Mouse (Mus musculus): ENCODE data around the gene Ptprd.
"Not testable (repeated sequence)": the region's sequence is repeated elsewhere in the genome, so short reads cannot be mapped to it uniquely, and the experiment has no call there.

The Ptprd gene

GRCm38 (mm10) chr4:76215141-76215540 lies 1996.6 kb downstream of the Ptprd start:
- DNase-seq (ENCODE audit: low spot score in 2 of 2), result no peak

- DNase-seq (ENCODE audit: low spot score in 2 of 2), result no peak
Measured at GRCm38 (mm10) chr4:76199321-76199720, 2012.4 kb downstream of the Ptprd start.

- no peak for DNase-seq (ENCODE audit: low spot score in 2 of 2)
Measured at GRCm38 (mm10) chr4:76194762-76195161, 2017.0 kb downstream of the Ptprd start.

GRCm38 (mm10) chr4:76193496-76193895 lies 2018.3 kb downstream of the Ptprd start:
- DNase-seq (ENCODE audit: low spot score in 2 of 2), result no peak

- no peak for DNase-seq (ENCODE audit: low spot score in 2 of 2)
Measured at GRCm38 (mm10) chr4:76192031-76192430, 2019.7 kb downstream of the Ptprd start.

GRCm38 (mm10) chr4:76190788-76191187 lies 2021.0 kb downstream of the Ptprd start:
- no peak for DNase-seq (ENCODE audit: low spot score in 2 of 2)

GRCm38 (mm10) chr4:76183095-76183494 lies 2028.7 kb downstream of the Ptprd start:
- DNase-seq (ENCODE audit: low spot score in 2 of 2), result no peak

- DNase-seq (ENCODE audit: low spot score in 2 of 2), result no peak
Measured at GRCm38 (mm10) chr4:76179497-76179896, 2032.3 kb downstream of the Ptprd start.

GRCm38 (mm10) chr4:76175086-76175485 lies 2036.7 kb downstream of the Ptprd start:
- DNase-seq (ENCODE audit: low spot score in 2 of 2), result no peak

GRCm38 (mm10) chr4:76155750-76156149 lies 2056.0 kb downstream of the Ptprd start:
- DNase-seq (ENCODE audit: low spot score in 2 of 2), result no peak

- no peak for DNase-seq (ENCODE audit: low spot score in 2 of 2)
Measured at GRCm38 (mm10) chr4:76154190-76154589, 2057.6 kb downstream of the Ptprd start.

- no peak for DNase-seq (ENCODE audit: low spot score in 2 of 2)
Measured at GRCm38 (mm10) chr4:76144925-76145324, 2066.8 kb downstream of the Ptprd start.

- no peak for DNase-seq (ENCODE audit: low spot score in 2 of 2)
Measured at GRCm38 (mm10) chr4:76144333-76144732, 2067.4 kb downstream of the Ptprd start.

- DNase-seq (ENCODE audit: low spot score in 2 of 2), result no peak
Measured at GRCm38 (mm10) chr4:76137901-76138300, 2073.9 kb downstream of the Ptprd start.

GRCm38 (mm10) chr4:76136625-76137024 lies 2075.1 kb downstream of the Ptprd start:
- no peak for DNase-seq (ENCODE audit: low spot score in 2 of 2)

GRCm38 (mm10) chr4:76091845-76092244 lies 2119.9 kb downstream of the Ptprd start:
- DNase-seq (ENCODE audit: low spot score in 2 of 2), result no peak

- peak in 1 of 2 experiments; percentile 1 for DNase-seq (ENCODE audit: low spot score in 2 of 2)
Measured at GRCm38 (mm10) chr4:76089866-76090265, 2121.9 kb downstream of the Ptprd start.

GRCm38 (mm10) chr4:76076051-76076450 lies 2135.7 kb downstream of the Ptprd start:
- DNase-seq (ENCODE audit: low spot score in 2 of 2), result no peak

- no peak for DNase-seq (ENCODE audit: low spot score in 2 of 2)
Measured at GRCm38 (mm10) chr4:76073286-76073685, 2138.5 kb downstream of the Ptprd start.

- no peak for DNase-seq (ENCODE audit: low spot score in 2 of 2)
Measured at GRCm38 (mm10) chr4:76071720-76072119, 2140.0 kb downstream of the Ptprd start.

- DNase-seq (ENCODE audit: low spot score in 2 of 2), result no peak
Measured at GRCm38 (mm10) chr4:76056836-76057235, 2154.9 kb downstream of the Ptprd start.

GRCm38 (mm10) chr4:76045650-76046049 lies 2166.1 kb downstream of the Ptprd start:
- no peak for DNase-seq (ENCODE audit: low spot score in 2 of 2)

GRCm38 (mm10) chr4:76044802-76045201 lies 2167.0 kb downstream of the Ptprd start:
- no peak for DNase-seq (ENCODE audit: low spot score in 2 of 2)

- DNase-seq (ENCODE audit: low spot score in 2 of 2), result not testable (repeated sequence)
Measured at GRCm38 (mm10) chr4:76037178-76037577, 2174.6 kb downstream of the Ptprd start.

All from urinary bladder, postnatal 36 days (tissue).